Mouse (Mus musculus) heart, adult 9 months (tissue): ENCODE results near the gene Gm10644.
A peak's percentile ranks its signal among the peaks of the same experiment; 100 is the strongest.
"Not testable (repeated sequence)": the region's sequence is repeated elsewhere in the genome, so short reads cannot be mapped to it uniquely, and the experiment has no call there.

Experiments used
- DNase-seq, 2 experiments: peaks; one replicate each; pipeline ENCODE4 v3.0.0; 2022; ENCODE audit warnings: low spot score in 2 of 2

Gene Gm10644

GRCm38 (mm10) chr8:83955106-83955957 lies at the start of gene Gm10644, which contains the start of gene Asf1b:
Gene Gm10644 (minus strand): TSS chr8:83955205.
Gene Asf1b (plus strand): TSS chr8:83955507.
- DNase-seq, result peak; percentile 99

DNA sequence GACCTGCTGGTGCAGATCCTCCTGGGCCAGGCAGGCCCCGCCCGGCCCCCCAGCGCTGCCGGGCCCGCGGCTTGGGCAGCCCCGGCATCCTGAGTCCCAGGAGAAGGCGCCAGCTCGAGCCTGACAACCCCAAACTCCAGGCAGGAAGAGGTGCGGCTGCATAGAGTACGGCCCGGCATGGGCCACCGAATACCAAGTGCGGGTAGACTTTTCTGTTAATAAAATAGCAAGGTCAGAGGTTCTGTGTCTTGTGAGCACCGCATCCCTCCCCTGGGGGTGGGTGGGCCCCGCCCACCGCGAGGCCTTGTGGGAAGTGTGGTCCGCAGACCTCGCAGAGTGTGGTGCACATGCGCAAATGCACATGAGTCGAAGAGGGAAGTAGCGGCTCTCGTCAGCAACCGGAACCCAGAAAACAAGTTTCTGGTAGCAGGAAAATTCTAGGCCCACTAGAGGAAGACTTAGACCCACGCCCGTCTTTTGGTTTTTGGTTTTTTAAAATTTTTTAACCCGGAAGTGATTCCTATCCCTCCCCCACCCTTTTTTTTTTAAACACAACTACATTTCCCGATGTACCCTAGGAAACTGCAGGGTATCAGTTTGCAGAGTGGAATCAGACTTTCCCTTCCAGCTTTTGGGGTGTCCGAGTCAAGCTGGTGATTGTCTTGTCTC lies 49.7 kb upstream of the Gm10644 start:
- DNase-seq, result peak; percentile 94 to 95

- no peak for DNase-seq
Observed at GRCm38 (mm10) chr8:84003612-84004246, 48.7 kb upstream of the Gm10644 start.

DNA sequence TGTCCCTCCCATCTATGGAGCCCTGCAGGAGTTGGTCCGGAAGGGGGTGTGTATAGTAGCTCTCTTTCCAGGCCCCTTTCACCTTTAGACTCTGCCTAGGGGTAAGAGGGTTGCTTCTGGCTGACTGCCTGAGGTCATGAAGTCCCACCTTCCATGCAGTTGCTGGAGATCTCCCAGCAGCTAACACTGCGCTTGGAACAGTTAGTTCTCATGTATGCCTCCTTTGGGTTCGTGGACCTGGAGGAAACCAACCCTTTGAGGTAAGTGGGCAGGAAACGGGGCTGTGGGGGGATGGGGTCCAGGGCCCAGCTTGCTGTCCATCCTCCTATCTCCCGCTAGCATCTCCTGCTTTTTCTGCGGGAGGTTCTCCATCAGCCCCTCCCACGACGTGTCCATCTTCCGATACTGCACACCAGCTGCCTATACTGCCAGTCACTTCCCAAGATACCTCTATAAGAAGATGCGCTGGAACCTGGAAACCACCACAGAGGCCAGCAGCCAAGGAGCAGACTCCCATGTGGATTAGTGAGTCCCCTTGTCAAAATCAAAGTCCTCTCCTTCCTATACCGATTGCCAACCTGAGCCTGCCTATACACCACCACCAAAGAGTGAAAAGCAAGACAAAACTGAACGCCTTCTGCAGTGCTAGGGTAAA lies 48.1 kb upstream of the Gm10644 start:
- DNase-seq, result no peak

- no peak for DNase-seq
Observed at GRCm38 (mm10) chr8:84001281-84002000, 46.4 kb upstream of the Gm10644 start, which contains the start of gene 1700067K01Rik. Gene 1700067K01Rik (plus strand): TSS chr8:84001502.

DNA sequence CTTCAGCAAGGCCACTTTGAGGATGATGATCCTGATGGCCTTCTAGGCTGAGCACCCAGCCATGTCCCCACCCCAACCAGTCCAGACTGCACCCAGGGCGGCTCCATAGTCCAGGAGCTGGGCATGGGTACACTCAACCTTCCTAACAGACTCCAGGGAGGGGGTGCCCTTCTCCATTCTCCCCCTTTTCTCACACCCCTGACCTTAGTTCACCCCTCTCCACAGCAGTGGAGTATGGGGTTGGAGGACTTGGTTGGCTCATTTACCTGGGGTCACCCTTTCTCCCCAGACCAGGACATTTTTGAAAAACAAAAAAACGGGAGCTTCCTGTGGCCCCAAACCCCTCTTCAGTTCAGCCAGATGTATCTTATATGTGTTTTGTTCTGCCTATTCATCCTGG lies 44.8 kb upstream of the Gm10644 start:
- DNase-seq, result no peak

DNA sequence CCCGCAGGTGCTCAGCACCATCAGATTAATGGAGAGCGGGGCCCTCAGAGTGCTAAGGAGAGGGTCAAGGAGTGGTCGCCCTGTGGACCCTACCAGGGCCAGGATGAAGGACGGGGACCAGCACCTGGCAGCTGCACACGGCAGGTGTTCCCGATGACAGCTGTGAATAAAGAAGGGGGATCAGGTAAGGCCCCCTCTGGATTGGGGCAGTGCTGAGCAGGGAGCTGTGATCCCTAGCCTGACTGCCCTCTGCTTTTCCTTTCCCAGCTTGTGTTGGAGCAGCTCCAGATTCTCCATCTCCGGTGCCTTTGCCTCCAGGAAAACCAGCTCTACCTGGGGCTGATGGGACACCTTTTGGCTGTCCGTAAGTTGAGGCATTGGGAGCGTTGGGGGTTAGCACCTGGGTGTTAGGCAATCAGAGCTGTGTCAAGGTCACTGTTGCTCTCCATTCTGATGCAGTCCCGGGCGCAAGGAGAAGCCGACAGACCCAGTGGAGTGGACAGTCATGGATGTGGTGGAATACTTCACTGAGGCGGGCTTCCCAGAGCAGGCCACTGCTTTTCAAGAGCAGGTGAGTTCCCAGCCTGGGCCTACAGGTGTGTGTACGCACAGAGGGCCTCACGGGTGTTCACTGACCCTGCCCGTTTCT lies 44.2 kb upstream of the Gm10644 start:
- no peak for DNase-seq

- DNase-seq, result no peak
Observed at GRCm38 (mm10) chr8:83998231-83999056, 43.4 kb upstream of the Gm10644 start.

DNA sequence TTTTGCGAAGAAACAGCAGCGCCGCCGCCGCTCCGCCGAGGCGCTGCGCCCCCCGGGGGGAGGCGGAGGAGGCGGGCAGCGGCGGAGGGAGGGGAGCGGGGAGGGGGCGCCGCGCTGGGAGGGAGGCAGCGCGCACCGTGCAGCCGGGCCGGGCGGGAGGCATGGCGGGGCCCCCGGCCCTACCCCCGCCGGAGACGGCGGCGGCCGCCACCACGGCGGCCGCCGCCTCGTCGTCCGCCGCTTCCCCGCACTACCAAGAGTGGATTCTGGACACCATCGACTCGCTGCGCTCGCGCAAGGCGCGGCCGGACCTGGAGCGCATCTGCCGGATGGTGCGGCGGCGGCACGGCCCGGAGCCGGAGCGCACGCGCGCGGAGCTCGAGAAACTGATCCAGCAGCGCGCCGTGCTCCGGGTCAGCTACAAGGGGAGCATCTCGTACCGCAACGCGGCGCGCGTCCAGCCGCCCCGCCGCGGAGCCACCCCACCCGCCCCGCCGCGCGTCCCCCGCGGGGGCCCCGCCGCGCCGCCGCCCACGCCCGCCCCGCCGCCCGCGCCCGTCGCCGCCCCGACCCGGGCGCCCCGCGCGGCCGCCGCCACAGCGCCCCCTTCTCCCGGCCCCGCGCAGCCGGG lies 42.6 kb upstream of the Gm10644 start, which contains the start of gene Samd1:
TSS of gene Samd1 (plus strand) at position 162 of the 631 bp plus-strand sequence.
- no peak for DNase-seq

DNA sequence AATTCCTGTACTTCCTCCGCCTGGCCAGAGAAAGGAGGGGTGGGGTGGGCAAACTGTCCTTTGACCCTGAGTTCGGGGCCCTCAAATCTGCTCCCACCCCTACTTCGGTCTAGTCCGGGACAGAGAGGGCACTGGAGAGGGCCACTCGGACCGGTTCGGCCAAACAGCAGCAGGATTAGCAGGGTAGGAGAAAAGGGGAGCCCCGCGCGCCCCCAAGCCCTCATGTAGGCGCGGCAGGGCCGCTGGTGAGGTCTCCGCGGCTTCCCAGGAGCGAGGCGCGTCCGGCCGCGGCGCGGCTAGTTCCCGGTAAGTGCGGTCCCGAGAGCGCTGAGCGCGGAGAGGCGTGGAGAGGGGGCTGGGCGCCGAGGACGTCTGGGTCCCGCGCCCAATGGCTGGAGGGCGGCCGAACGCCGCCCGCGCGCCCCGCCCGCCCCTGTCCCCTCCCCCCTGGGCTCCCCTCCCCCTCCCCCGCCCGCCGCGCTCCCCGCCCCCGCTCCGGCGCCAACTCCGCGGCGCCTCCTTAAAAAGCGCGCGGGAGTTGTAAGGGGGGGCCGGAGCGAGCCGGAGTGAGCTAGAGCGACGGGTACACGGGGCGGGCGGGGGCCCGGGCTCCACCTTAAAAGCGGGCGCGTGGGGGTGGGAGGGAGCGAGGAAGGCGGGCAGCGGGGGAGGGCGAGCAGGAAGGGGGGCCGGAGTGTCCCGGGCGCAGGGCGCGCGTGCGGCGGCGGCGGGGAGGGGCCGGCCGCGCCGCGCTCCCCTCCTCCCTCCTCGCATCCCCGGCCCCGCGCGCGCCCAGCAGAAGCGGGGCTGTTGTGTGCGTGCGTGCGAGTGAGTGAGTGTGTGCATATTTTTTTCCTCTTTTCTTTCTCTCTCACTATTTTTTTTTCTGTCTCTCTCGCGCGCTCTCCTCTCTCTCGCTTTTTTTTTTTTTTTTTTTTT lies 41.8 kb upstream of the Gm10644 start:
- peak; percentile 89 to 90 for DNase-seq

DNA sequence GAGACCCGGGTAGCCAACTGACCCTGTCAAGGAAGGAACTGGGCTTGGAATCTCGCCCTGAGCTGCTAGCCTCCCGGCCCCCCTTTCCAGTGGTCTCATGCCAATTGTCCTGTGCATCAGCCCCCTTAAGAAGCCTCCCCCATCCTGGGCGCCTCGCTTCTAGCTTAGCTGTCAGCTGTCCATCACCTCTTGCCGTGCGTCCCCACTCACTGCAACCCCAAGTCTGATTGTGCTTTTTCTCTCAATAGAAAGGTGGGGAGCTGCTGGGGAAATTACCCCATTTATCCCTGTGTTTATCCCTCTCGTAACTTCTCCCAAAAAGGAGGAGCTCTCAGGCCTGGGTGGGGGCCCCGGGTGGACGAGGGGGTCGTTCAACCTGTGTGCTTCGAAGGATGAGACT lies 41.0 kb upstream of the Gm10644 start:
- DNase-seq, result no peak

GRCm38 (mm10) chr8:83994030-83994429 lies 39.0 kb upstream of the Gm10644 start:
- DNase-seq, result no peak

DNA sequence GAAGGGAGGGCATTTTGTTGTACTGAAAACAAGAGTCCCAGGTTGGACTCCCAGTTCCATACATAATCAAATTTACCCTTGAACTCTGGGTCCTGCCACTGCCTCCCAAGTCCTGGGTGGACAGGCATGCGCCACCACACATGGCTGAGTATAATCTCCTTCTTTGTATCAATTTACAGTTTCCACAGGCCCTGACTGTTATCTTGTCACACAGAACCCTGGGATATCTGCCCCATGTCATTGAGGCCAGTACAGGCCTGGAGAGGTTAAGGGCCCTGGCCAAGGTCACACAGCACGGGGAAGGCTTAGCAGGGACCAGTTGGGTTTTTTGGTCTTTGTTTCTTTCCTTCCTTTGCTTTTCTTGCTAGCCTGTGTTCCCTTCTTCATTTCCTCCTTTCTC lies 37.5 kb upstream of the Gm10644 start:
- no peak for DNase-seq

DNA sequence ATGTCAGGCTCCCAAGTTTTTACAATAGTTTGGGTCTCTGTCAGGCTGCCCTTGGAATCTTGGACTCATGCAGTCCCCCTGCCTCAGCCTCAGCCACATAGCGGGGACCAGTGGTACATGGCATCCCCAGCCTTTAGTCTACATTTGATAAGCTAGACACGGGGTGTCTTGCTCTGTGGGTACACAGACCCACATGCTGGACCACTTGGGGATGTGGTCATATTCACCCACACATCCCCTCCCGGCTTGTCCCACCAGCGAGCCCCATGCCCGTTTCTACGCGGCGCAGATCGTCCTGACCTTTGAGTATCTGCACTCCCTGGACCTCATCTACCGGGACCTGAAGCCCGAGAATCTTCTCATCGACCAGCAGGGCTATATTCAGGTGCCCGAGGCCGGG lies 35.2 kb upstream of the Gm10644 start:
- DNase-seq, result no peak

- DNase-seq, result no peak
Observed at GRCm38 (mm10) chr8:83989243-83989642, 34.2 kb upstream of the Gm10644 start.

- DNase-seq, result not testable (repeated sequence)
Observed at GRCm38 (mm10) chr8:83983222-83983621, 28.2 kb upstream of the Gm10644 start.

DNA sequence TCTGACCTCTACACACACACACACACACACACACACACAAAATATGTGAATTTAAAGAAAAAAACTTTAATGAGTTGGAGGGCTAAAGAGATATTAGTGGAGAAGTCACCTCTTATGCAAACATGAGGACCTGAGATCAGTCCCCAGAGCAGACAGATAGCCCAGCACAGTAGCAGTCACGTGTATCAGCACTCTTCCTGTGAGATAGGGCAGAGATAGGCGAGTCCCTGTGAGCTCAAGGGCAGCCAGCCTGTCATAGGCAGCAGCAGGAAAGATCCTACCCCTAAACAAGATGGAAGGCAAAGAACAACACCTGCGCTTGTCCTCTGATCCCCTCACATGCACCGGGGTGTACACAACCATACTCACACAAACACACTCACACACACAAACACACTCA lies 27.4 kb upstream of the Gm10644 start:
- DNase-seq, result no peak

DNA sequence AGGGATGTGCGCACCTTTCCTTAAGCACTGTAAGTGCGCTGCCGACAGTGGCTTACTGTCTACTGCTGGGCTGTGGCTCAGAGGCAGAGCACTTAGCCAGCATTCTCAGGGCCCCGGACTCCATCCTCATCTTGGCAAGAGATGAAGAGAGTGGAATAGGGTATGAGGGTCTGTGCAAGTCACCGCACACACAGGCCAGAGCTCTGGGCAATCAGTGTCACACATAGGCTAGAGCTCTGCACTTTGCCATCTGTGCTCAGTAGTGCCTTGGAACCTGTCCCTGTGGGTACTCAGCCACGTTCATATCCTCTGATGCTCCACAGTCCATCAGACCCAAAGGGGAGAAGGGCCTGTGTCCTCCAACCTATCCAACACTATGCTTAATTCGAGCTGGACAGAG lies 26.5 kb upstream of the Gm10644 start:
- DNase-seq, result no peak
